ENCODE assay signal across 8 mouse cellular contexts in genomic region chr9:88241203-88241995, GRCm38 (mm10).
A peak's percentile ranks its signal among the peaks of the same experiment; 100 is the strongest.
DNase-seq lines count a peak whose midpoint lies in the region; ATAC-seq and TF ChIP-seq lines count a peak whose summit lies in the region.

No protein-coding gene starts in this region.

- CTCF ChIA-PET in Patski (lab: Charles Lee): interaction anchor here (0.7 to 4.0 kb wide), 16 partner anchors 9 to 304 kb away, joined by 3 to 19 read pairs (median 5); no protein-coding TSS in a partner anchor

- no peaks in the 10 kb centered on the region for H3K36me3 ChIP-seq in hindbrain, embryonic 14.5 days (replicated peaks; ENCODE audit: control insufficient read depth, insufficient read depth)

- in situ Hi-C loops in Patski (cut with MboI; ENCODE audit: low pct_unique_long_range_greater_than_20kb): no loop called here

- no peak overlapping the region for H3K27ac ChIP-seq in hindbrain, embryonic 14.5 days

- H3K27me3 ChIP-seq in Patski: no peaks in the 10 kb centered on the region
- H3K27me3 ChIP-seq in hindbrain, embryonic 14.5 days (ENCODE audit: control insufficient read depth, insufficient read depth, low read length): no peaks in the 10 kb centered on the region

- TF ChIP-seq CTCF in Patski (IDR thresholded peaks at IDR 0.05): peak; percentile 92

- ATAC-seq in Patski: peak; percentile 98
- peak; percentile 94 for ATAC-seq in hindbrain, embryonic 14.5 days (ENCODE audit: low FRiP score)

- peak overlapping the region; percentile 35 for H3K9ac ChIP-seq in hindbrain, embryonic 14.5 days

- H3K4me1 ChIP-seq in hindbrain, embryonic 14.5 days (replicated peaks; ENCODE audit: control insufficient read depth, insufficient read depth, low read length): peaks cover 4% of the 10 kb centered on the region; the same call in 1 of the 2 replicates

- H3K4me2 ChIP-seq in hindbrain, embryonic 14.5 days (replicated peaks): peak overlapping the region; percentile 44

- peak; percentile 68 for DNase-seq in Patski (ENCODE audit: low read depth, low spot score)
- DNase-seq in cerebellum, postnatal 10 days: peak; percentile 86 to 88
- peak; percentile 13 to 48 for DNase-seq in frontal cortex, postnatal 25 days (ENCODE audit: low spot score in 2 of 2)
- DNase-seq in hindbrain, embryonic 14.5 days (ENCODE audit: low spot score): peak; percentile 84
- DNase-seq in layer of hippocampus, postnatal 36 days: peak; percentile 33 to 59
- DNase-seq in lung, postnatal 36 days: peak; percentile 91
- peak; percentile 91 for DNase-seq in retina, postnatal 1 day
- peak; percentile 40 for DNase-seq in urinary bladder, adult 2 months (ENCODE audit: low spot score)

- POLR2A ChIA-PET in Patski (lab: Charles Lee): interaction anchor here (0.6 kb wide), 1 partner anchor 141 kb away, joined by 3 read pairs; no protein-coding TSS in a partner anchor

- no peaks in the 10 kb centered on the region for H3K9me3 ChIP-seq in hindbrain, embryonic 14.5 days (ENCODE audit: control insufficient read depth, low read length)

- 10% methylated on average over 18 of the region's 18 CpGs for WGBS in hindbrain, embryonic 14.5 days

- H3K4me3 ChIP-seq in hindbrain, embryonic 14.5 days (replicated peaks; ENCODE audit: low read length): peak overlapping the region; percentile 20

Comparison
In these comparisons a context has a peak if more than half of its experiments do, and no peak if none do; other contexts are left out.
1. DNase-seq: peak in every context shown above with its lines; median percentile 91 in lung, postnatal 36 days; 91 in retina, postnatal 1 day; 87 in cerebellum, postnatal 10 days; 84 in hindbrain, embryonic 14.5 days; 68 in Patski; 46 in layer of hippocampus, postnatal 36 days; 40 in urinary bladder, adult 2 months; 30 in frontal cortex, postnatal 25 days.